Mouse (Mus musculus) brain, embryonic 14.5 days (tissue): ENCODE results near the gene Pbdc1.

Source experiments
- CTCF ChIP-seq: fragments of 200-500 bp; IDR thresholded peaks from 2 replicates; pipeline ENCODE4 v1.5.1; 2012; ENCODE audit warnings: inconsistent platforms, mild to moderate bottlenecking, moderate library complexity, borderline replicate concordance; ENCODE audit not compliant: insufficient read depth, insufficient read length; ENCODE audit errors: extremely low read depth
- POLR2A ChIP-seq: fragments of 200-500 bp; IDR thresholded peaks from 2 replicates; pipeline ENCODE4 v1.6.1; 2012; ENCODE audit warnings: mild to moderate bottlenecking, inconsistent platforms, borderline replicate concordance; ENCODE audit not compliant: poor library complexity, insufficient read depth, insufficient read length, severe bottlenecking; ENCODE audit errors: extremely low read depth

DNA sequence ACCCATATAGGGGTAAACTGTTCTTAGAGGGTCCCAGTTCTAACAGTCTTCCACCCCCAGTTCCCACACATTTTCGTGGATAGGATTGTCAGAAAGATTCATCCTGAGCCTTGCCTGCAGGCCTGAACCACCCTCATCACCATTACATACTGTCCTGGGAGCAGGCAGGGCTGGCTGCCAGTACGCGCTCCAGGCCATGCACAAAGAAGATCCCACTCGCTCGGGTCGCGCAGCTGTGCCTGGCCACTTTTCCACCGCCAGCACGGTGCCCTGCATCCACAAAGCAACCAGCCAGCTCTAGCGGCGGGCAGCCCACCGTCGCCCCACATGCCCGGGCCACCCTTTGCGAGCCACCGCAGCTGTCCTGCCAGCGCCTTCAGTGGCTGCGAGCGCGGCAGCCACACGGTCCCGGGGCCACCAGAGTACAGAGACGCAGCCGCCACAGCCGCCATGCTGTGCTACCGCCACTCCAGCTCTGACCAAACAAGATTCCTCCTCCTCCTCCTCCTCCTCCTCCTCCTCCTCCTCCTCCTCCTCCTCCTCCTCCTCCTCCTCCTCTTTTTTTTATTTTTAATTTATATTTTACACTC is 72.4 kb downstream of the Pbdc1 start:
- TF ChIP-seq CTCF (no peak), POLR2A (no peak)
